Mouse (Mus musculus): ENCODE data around the gene Mgat1.

Mgat1 gene

DNA sequence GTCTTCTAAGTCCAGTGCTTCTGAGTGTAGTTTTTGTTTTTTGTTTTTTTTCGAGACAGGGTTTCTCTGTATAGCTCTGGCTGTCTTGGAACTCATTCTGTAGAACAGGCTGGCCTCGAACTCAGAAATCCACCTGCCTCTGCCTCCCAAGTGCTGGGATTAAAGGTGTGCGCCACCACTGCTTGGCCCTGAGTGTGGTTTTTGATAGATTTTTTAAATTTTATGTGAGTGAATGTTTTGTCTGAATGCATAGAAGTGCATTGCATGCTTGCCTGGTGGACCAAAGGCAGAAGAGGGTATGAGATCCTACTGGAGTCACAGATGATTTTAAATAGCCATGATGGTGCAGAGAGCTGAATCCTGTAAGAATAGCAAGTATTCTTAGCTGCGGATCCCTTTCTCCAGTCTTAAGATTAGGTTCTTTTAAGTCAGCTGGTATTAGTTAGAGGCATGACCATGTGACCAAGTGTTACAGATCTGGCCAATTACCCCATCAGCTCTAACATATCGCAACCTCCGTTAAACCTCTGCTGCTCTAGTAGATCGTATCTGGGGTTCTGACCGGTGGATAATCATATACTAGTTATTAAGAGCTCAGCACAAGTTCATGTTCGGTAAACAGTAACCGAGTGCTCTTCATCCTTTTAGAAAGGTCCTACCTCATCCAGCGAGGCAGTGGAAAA, 906 bp upstream of the Mgat1 start:
- no peak for DNase-seq

DNA sequence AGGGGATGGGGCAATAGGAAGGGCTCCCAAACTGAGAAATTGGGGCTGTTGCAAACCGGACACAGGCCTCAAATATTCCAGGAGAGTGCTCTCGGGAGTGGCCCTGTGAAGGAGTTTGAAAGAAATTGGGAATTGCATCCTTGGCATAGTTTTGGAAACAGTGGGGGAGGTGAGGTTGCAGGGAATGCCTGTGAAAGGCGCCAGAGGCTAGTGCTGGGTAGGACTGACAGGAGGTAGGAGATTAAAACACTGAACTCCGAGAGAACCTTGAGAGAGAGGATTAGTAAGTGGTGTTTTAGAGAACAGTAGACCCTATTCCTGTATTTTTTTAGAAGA, 572 bp downstream of the Mgat1 start:
- no peak for DNase-seq

DNA sequence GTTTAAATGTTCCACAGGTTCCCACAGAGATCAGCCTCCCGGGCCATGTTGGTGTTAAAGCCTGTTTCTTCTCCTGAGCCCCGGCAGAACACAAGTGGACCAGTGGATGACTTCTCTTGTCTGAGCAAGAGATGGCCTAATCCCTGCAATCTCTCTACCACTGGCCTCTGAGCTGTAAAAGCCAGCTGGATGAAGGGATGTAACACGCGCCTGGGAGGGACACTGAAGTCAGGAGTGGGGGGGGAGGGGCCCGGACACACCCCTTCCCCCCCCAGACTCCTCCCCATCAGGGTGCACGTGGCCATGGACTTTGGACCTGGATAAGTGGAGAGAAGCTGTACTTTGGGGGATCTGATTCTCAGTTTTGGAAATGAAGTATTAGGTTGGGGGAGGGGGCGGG, 1.2 kb downstream of the Mgat1 start:
- peak; percentile 43 for DNase-seq

- no peak for DNase-seq
Observed at GRCm38 (mm10) chr11:49245634-49246415, 1.8 kb downstream of the Mgat1 start.

DNA sequence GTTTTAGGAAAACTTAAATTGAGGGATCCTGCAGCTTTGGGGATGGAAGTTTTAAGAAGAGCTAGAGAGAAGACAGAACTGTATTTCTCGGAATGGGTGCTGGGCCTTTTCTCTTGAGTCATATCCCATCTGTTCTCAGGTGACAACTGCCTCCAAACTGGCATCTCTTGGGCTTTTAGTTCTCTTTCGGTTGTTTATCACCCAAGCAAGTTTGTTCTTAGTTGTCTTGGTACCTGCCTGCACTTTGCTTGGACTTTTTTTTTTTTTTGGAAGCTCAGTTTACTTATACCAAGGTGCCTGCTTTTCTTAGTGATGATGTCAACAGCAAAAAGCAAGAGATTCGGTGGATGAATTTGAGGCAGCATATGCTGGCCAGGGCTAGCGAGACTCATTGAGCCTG, 2.5 kb downstream of the Mgat1 start:
- DNase-seq = no peak

- no peak for DNase-seq
Observed at GRCm38 (mm10) chr11:49247255-49247654, 3.3 kb downstream of the Mgat1 start.

- DNase-seq = no peak
Observed at GRCm38 (mm10) chr11:49248226-49248973, 4.4 kb downstream of the Mgat1 start.

DNA sequence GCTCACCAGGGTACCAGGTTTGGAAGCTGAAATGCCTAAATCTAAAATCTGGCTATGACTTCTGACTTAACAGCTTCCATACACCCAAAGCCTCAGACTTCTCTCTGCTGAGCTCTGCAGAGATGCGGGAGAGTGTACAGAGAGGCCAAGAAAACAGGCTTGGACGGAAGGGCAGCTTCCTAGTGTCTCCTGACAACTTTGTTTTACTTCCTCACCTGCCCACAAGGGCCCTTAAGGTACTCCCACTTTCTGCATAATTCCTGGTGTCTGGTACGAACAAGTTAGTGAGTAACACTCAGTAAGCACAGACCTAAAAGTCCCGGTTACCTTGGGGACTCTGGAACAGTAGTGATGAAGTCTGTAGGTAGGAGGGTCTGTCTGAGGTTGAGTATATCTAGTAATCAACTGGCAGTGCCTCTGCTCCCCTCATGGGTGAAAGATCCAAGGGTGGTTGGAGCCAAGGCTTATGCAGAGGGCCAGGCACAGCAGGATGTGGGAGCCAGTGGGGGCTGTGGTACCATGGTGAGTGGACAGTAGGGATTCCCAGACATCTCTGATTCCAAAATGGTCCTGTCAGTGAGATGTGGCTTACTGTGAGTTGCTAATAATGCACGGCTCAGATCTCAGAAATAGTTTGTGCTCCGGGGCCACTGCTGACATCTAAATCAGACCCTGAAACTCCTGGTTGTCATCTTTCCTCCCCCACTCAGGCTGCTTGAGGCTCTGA, 5.1 kb downstream of the Mgat1 start:
- no peak for DNase-seq

- no peak for DNase-seq
Observed at GRCm38 (mm10) chr11:49249811-49250421, 5.9 kb downstream of the Mgat1 start.

DNA sequence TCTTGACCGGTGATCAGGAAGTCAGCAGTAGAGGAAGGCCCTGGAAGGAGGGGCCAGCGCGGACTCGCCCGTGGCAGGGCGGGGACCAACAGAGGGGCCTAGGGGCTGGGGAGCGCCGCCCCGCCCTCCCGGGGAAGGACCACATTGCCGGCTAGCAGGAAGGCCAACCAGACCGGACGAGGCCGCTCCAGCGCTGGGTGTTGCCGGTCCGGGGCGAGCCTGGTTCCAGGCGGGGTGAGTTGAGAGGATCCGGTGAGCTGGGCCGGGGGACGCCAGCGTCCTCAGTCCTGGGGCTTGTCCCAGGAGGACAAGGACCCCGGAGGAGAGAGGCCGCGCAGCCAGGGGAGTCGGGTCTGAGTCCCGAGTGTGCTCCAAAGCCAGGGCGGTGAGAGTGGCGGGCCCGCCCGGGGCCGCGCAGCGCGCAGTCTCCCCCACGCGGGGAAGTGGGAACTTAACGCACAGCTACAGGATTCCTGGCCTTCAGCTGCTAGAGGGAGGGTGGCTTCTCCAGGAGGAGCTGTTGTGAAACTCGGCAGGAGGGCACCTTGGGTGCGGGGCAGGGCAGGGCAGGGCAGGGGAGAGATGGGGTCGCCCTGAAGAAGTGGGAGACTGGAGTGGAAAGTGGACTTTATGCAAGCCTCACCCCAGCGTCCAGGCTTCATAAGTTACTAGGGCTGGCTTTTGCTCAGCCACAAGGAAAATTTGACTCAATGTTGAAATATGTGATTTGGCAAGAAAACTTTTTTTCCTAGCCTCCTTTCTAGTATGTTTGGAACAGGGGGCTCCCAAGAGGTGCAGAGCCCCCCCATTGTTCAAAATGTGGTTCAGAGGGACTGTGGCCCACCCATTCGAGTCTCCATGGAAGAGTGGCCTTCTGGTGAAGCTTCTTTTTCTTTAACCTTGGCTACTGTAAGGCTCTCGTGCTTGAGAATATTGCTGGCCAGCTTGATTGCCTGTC, 6.7 kb downstream of the Mgat1 start:
- DNase-seq = peak; percentile 62

- DNase-seq = no peak
Observed at GRCm38 (mm10) chr11:49251380-49251761, 7.4 kb downstream of the Mgat1 start.

GRCm38 (mm10) chr11:49252048-49252447, 8.1 kb downstream of the Mgat1 start:
- no peak for DNase-seq

DNA sequence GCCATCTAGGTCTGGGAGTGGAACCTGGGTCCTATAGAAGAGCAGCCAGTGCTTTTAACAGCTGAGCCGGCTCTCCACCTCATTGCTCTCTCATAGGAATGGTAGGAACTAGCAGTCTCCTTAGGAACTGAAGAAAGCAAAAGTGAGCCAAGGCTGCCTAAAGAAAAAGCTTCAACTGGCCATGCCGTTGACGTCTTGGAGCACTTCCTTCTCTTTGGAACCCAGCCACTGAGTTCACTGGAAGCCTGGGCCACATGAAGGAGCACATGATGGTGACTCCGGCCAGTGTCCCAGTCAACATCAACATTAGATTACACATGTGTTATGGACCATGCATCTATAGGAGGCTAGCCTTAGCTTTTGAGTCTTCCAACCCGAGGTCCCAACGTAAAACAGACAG, 9.0 kb downstream of the Mgat1 start:
- DNase-seq = no peak

DNA sequence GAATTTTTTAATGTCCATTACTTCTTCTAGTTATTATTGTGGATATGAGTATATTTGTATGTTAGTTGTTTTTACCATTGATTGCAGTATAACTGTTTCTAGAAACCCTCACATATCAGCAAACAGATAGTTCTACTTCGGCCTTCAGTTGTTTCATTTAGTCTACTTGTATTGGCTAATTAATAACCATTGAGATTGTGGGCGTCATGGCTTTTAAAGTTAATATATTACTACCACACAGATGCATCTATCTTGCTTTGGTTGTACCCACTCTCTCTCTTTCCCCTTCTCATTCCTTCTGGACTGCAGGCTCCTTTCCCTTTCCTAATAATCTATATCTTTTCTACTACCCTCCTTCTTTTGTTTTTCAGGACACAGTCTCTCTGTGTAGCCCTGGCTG, 15.3 kb downstream of the Mgat1 start:
- DNase-seq = no peak

DNA sequence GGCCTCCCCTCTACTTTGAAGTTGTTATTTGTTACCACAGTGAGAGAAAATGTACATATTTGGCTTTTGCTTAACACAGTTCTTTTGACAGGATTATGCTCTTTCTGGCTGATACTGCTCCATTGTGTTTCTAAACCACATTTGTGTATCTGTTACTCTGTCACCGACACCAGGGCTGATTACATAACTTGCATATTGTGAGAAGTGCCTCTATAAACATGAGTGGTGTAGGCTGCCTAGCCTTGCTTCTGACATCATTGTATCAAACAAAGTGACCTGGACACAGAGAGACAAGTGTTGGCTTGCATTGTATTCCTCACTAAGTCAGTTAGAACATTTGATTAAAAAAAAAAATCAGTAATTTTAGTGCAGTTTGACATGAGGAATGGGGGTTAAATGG, 15.8 kb downstream of the Mgat1 start:
- no peak for DNase-seq

GRCm38 (mm10) chr11:49260598-49261312, 16.8 kb downstream of the Mgat1 start:
- no peak for DNase-seq

DNA sequence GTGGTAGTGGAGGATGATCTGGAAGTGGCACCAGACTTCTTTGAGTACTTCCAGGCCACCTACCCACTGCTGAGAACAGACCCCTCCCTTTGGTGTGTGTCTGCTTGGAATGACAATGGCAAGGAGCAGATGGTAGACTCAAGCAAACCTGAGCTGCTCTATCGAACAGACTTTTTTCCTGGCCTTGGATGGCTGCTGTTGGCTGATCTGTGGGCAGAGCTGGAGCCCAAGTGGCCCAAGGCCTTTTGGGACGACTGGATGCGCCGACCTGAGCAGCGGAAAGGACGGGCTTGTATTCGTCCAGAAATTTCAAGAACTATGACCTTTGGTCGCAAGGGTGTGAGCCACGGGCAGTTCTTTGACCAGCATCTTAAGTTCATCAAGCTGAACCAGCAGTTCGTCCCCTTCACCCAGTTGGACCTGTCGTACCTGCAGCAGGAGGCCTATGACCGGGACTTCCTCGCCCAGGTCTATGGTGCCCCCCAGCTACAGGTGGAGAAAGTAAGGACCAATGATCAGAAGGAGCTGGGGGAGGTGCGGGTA, 17.4 kb downstream of the Mgat1 start:
- DNase-seq = no peak

- DNase-seq = no peak
Observed at GRCm38 (mm10) chr11:49262286-49262685, 18.3 kb downstream of the Mgat1 start.

- no peak for DNase-seq
Observed at GRCm38 (mm10) chr11:49263149-49263548, 19.2 kb downstream of the Mgat1 start.

DNA sequence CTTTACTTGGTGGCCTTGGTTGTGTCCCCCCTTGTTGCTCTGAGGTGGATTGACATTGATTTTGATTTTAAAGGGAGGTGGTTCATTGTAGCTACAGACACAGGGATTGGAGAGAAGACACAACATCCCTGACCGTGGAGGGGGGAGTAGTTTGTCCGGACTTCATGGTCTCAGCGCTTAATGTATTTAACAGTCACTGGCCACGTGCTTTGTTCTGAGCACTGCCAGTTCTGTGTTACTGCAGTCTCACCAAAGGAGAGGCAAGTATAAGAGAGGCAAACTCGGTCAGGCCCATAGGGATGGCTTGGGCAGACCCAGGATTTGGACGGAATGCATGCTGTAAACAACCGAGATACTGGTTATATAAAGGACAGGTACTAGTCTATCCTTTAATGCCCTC, 20.1 kb downstream of the Mgat1 start:
- no peak for DNase-seq

DNA sequence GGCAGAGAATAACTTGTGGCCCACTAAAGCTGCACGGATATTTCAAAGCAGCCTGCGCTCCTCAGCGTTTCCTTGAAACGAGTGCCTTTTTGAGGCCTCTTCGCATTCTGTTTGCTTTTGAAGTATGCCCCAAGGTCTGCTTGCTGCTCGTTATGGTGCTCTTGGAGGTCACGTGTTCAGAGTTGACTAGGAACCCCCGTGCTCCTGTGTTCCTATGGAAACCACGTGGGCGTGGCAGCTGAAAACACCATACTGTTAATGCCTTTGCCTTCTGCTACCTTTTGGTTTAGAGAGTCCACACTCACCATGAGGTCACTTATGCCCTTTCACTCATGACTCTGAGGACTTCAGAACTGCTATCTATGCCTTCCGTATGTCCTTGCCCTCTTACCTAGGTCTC, 20.6 kb downstream of the Mgat1 start:
- no peak for DNase-seq
